ENCODE assay signal across 24 mouse cellular contexts in the genomic region with DNA sequence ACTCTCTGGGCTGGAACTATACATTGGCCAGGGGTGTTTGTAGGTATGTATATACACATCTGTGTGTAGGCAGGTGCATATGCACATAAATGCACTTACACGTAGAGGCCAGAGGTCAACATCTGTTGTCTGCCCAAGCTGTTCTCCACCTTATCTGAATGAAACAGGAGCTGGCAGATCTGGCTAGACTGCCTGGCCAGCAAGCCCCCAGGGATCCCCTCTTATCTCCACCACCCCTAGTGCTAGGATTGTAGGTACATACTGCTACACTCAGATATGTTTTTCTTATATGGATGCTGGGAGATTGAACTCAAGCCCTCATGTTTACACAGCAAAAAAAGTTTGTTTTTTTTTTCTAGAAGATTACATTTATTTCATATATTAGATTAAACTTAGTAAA.
DNase-seq lines count a peak whose midpoint lies in the region; ATAC-seq and TF ChIP-seq lines count a peak whose summit lies in the region.
"Had no signal": no experiment of that assay in that cellular context is flagged by ENCODE, and none has a peak within 500 bp of the region (broad histone marks: within the 10 kb centered on the region; RNA-seq: fewer than 3 reads in every experiment).

No protein-coding gene starts in this region.

- no peak for DNase-seq in heart, adult 18-20 months
- DNase-seq in MEL (ENCODE audit: low read depth, low spot score) = peak; percentile 52
- no peak for DNase-seq in liver, embryonic 11.5 days (ENCODE audit: low spot score)
- no peak for DNase-seq in liver, postnatal 0 days
- no peak for DNase-seq in gastrocnemius, adult 18-20 months (ENCODE audit: low spot score)
- DNase-seq in cerebellum, adult 11 months = no peak
- DNase-seq: adrenal gland, postnatal 25 days; cerebellum, postnatal 10 days; forebrain, postnatal 0 days; gastrocnemius, adult 2 months; kidney, postnatal 25 days; layer of hippocampus, postnatal 36 days; lung, embryonic 14.5 days; right cerebral cortex, adult 18-20 months had no signal

- no peak overlapping the region for H3K9ac ChIP-seq in heart, embryonic 11.5 days (ENCODE audit: low read depth, low read length)
- H3K9ac ChIP-seq in MEL (ENCODE audit: control insufficient read depth, low read depth, low read length, poor library complexity, severe bottlenecking) = no peak overlapping the region
- no peak overlapping the region for H3K9ac ChIP-seq in liver, embryonic 11.5 days (ENCODE audit: low read depth, low read length)
- H3K9ac ChIP-seq in liver, postnatal 0 days (replicated peaks) = no peak overlapping the region
- no peak overlapping the region for H3K9ac ChIP-seq in hindbrain, embryonic 16.5 days (ENCODE audit: low read depth, low read length)
- H3K9ac ChIP-seq: embryonic facial prominence, embryonic 12.5 days; forebrain, postnatal 0 days; heart, embryonic 13.5 days; hindbrain, embryonic 13.5 days; limb, embryonic 13.5 days; lung, embryonic 14.5 days; midbrain, embryonic 12.5 days; neural tube, embryonic 15.5 days had no signal

- peak; percentile 88 for ATAC-seq in heart, embryonic 11.5 days (replicated peaks; ENCODE audit: insufficient number of reproducible peaks, low FRiP score, low TSS enrichment)
- peak; percentile 93 for ATAC-seq in liver, embryonic 11.5 days (replicated peaks; ENCODE audit: low FRiP score)
- peak; percentile 47 for ATAC-seq in liver, postnatal 0 days
- ATAC-seq in hindbrain, embryonic 16.5 days = no peak
- ATAC-seq: forebrain, postnatal 0 days; inflammation-experienced regulatory T-cells, adult 6 months had no signal

- no peak overlapping the region for H3K4me3 ChIP-seq in heart, embryonic 11.5 days (ENCODE audit: low read depth, low read length)
- no peak overlapping the region for H3K4me3 ChIP-seq in MEL (ENCODE audit: control insufficient read depth in 1 of 2, insufficient read depth in 1 of 2, low read depth in 2 of 2, low read length in 2 of 2)
- H3K4me3 ChIP-seq in liver, embryonic 11.5 days (ENCODE audit: low read depth, low read length) = no peak overlapping the region
- H3K4me3 ChIP-seq in liver, postnatal 0 days (ENCODE audit: low read depth, low read length) = no peak overlapping the region
- H3K4me3 ChIP-seq in hindbrain, embryonic 16.5 days (ENCODE audit: low read length) = no peak overlapping the region
- H3K4me3 ChIP-seq: embryonic facial prominence, embryonic 12.5 days; gastrocnemius, adult 2 months; heart, embryonic 13.5 days; hindbrain, embryonic 13.5 days; layer of hippocampus, adult 2 months; limb, embryonic 13.5 days; midbrain, embryonic 12.5 days; neural tube, embryonic 15.5 days had no signal

- H3K79me2 ChIP-seq in MEL (ENCODE audit: control insufficient read depth, insufficient read depth, low read length, poor library complexity) = peaks cover 3% of the 10 kb centered on the region; the same call in 1 of the 2 replicates

- no peaks in the 10 kb centered on the region for H3K9me3 ChIP-seq in heart, embryonic 11.5 days (replicated peaks; ENCODE audit: control insufficient read depth, low read length)
- H3K9me3 ChIP-seq in MEL (replicated peaks; ENCODE audit: insufficient read depth, low read length) = no peaks in the 10 kb centered on the region
- H3K9me3 ChIP-seq in liver, embryonic 11.5 days (ENCODE audit: control insufficient read depth, low read length) = no peaks in the 10 kb centered on the region
- H3K9me3 ChIP-seq in liver, postnatal 0 days (ENCODE audit: low read length) = no peaks in the 10 kb centered on the region
- H3K9me3 ChIP-seq in hindbrain, embryonic 16.5 days (ENCODE audit: control insufficient read depth, low read length) = no peaks in the 10 kb centered on the region
- H3K9me3 ChIP-seq: embryonic facial prominence, embryonic 12.5 days; heart, embryonic 13.5 days; hindbrain, embryonic 13.5 days; limb, embryonic 13.5 days; midbrain, embryonic 12.5 days; neural tube, embryonic 15.5 days had no signal

- peak; percentile 78 to 85 for TF ChIP-seq EP300 in MEL (IDR thresholded peaks at IDR 0.05; ENCODE audit: low read depth in 1 of 2, low read length in 2 of 2)
- peak; percentile 54; the same call in 1 of the 2 replicates for TF ChIP-seq EP300 in liver, postnatal 0 days (IDR thresholded peaks at IDR 0.05; ENCODE audit: low read depth)

- no peak for TF ChIP-seq CTCF in MEL (IDR thresholded peaks at IDR 0.05 in 2 of 3, conservative IDR thresholded peaks at IDR 0.05 in 1 of 3; ENCODE audit: control insufficient read depth in 1 of 3, insufficient read depth in 1 of 3, low read depth in 2 of 3, low read length in 3 of 3, poor library complexity in 1 of 3, severe bottlenecking in 1 of 3)
- no peak for TF ChIP-seq CTCF in liver, postnatal 0 days (IDR thresholded peaks at IDR 0.05; ENCODE audit: low read depth)

- no peaks in the 10 kb centered on the region for H3K36me3 ChIP-seq in heart, embryonic 11.5 days (ENCODE audit: control insufficient read depth, insufficient read depth, low read length)
- H3K36me3 ChIP-seq in MEL (ENCODE audit: control insufficient read depth in 1 of 2, insufficient read depth in 2 of 2, low read length in 2 of 2) = peaks cover 0 to 34% of the 10 kb centered on the region in 2 experiments; a peak in 2 of 4 replicates
- no peaks in the 10 kb centered on the region for H3K36me3 ChIP-seq in liver, embryonic 11.5 days (ENCODE audit: control insufficient read depth, insufficient read depth, low read length)
- no peaks in the 10 kb centered on the region for H3K36me3 ChIP-seq in liver, postnatal 0 days (replicated peaks; ENCODE audit: insufficient read depth, low read length)
- H3K36me3 ChIP-seq in hindbrain, embryonic 16.5 days (ENCODE audit: control insufficient read depth, insufficient read depth, low read length) = no peaks in the 10 kb centered on the region
- H3K36me3 ChIP-seq: embryonic facial prominence, embryonic 12.5 days; heart, embryonic 13.5 days; hindbrain, embryonic 13.5 days; limb, embryonic 13.5 days; midbrain, embryonic 12.5 days; neural tube, embryonic 15.5 days had no signal

- no peak for TF ChIP-seq POLR2A in MEL (IDR thresholded peaks at IDR 0.05; ENCODE audit: control insufficient read depth in 1 of 2, insufficient read depth in 1 of 2, low read depth in 1 of 2, low read length in 2 of 2, poor library complexity in 1 of 2)

- TF ChIP-seq RAD21 in MEL (IDR thresholded peaks at IDR 0.05; ENCODE audit: low read depth, low read length) = no peak

- no peak overlapping the region for H3K27ac ChIP-seq in heart, embryonic 11.5 days (ENCODE audit: low read depth, low read length)
- no peak overlapping the region for H3K27ac ChIP-seq in MEL (ENCODE audit: control insufficient read depth, low read depth, low read length)
- H3K27ac ChIP-seq in liver, embryonic 11.5 days (ENCODE audit: low read depth, low read length) = no peak overlapping the region
- no peak overlapping the region for H3K27ac ChIP-seq in liver, postnatal 0 days (ENCODE audit: low read depth)
- H3K27ac ChIP-seq in hindbrain, embryonic 16.5 days (ENCODE audit: low read depth, low read length) = no peak overlapping the region
- H3K27ac ChIP-seq: embryonic facial prominence, embryonic 12.5 days; gastrocnemius, adult 2 months; heart, embryonic 13.5 days; hindbrain, embryonic 13.5 days; limb, embryonic 13.5 days; midbrain, embryonic 12.5 days; neural tube, embryonic 15.5 days had no signal

- peaks cover 49% of the 10 kb centered on the region for H3K4me1 ChIP-seq in heart, embryonic 11.5 days (ENCODE audit: control insufficient read depth, insufficient read depth, low read length)
- H3K4me1 ChIP-seq in MEL (ENCODE audit: control insufficient read depth in 1 of 2, insufficient read depth in 2 of 2, low read length in 2 of 2) = peaks cover 10 to 23% of the 10 kb centered on the region in 2 experiments
- H3K4me1 ChIP-seq in liver, embryonic 11.5 days (replicated peaks; ENCODE audit: control insufficient read depth, insufficient read depth, low read length) = peaks cover 10% of the 10 kb centered on the region
- peaks cover 35% of the 10 kb centered on the region for H3K4me1 ChIP-seq in liver, postnatal 0 days (ENCODE audit: insufficient read depth)
- H3K4me1 ChIP-seq in hindbrain, embryonic 16.5 days (ENCODE audit: control insufficient read depth, insufficient read depth, low read depth, low read length) = peaks cover 35% of the 10 kb centered on the region

- WGBS in heart, embryonic 11.5 days (ENCODE audit: insufficient replicate concordance) = 22% methylated on average over 1 of the region's 1 CpGs
- WGBS in liver, embryonic 11.5 days = 29% methylated on average over 1 of the region's 1 CpGs
- 32% methylated on average over 1 of the region's 1 CpGs for WGBS in liver, postnatal 0 days (ENCODE audit: insufficient replicate concordance)
- WGBS in hindbrain, embryonic 16.5 days = 79% methylated on average over 1 of the region's 1 CpGs

- no peak overlapping the region for H3K4me2 ChIP-seq in heart, embryonic 11.5 days
- no peak overlapping the region for H3K4me2 ChIP-seq in liver, embryonic 11.5 days
- no peak overlapping the region for H3K4me2 ChIP-seq in liver, postnatal 0 days (ENCODE audit: low read depth, low read length)
- no peak overlapping the region for H3K4me2 ChIP-seq in hindbrain, embryonic 16.5 days (ENCODE audit: low read length)
- H3K4me2 ChIP-seq: embryonic facial prominence, embryonic 12.5 days; heart, embryonic 13.5 days; hindbrain, embryonic 13.5 days; limb, embryonic 13.5 days; lung, embryonic 14.5 days; midbrain, embryonic 12.5 days; neural tube, embryonic 15.5 days had no signal

- no peaks in the 10 kb centered on the region for H3K27me3 ChIP-seq in heart, embryonic 11.5 days (ENCODE audit: control insufficient read depth, insufficient read depth, low read length)
- H3K27me3 ChIP-seq in MEL (ENCODE audit: control insufficient read depth in 1 of 2, insufficient read depth in 2 of 2, low read length in 2 of 2) = no peaks in the 10 kb centered on the region
- H3K27me3 ChIP-seq in liver, embryonic 11.5 days (replicated peaks; ENCODE audit: control insufficient read depth, insufficient read depth, low read length) = no peaks in the 10 kb centered on the region
- no peaks in the 10 kb centered on the region for H3K27me3 ChIP-seq in liver, postnatal 0 days (ENCODE audit: insufficient read depth, low read length)
- no peaks in the 10 kb centered on the region for H3K27me3 ChIP-seq in hindbrain, embryonic 16.5 days (replicated peaks; ENCODE audit: control insufficient read depth, insufficient read depth, low read length)
- H3K27me3 ChIP-seq: embryonic facial prominence, embryonic 12.5 days; heart, embryonic 13.5 days; hindbrain, embryonic 13.5 days; limb, embryonic 13.5 days; neural tube, embryonic 15.5 days had no signal

TF ChIP-seq in MEL, 35 proteins besides CTCF, POLR2A, EP300 and RAD21 (continues in another document):
- TF ChIP-seq USF1 (IDR thresholded peaks at IDR 0.05; ENCODE audit: low read depth, low read length) (no peak), UBTF (IDR thresholded peaks at IDR 0.05; ENCODE audit: borderline replicate concordance, insufficient read depth, low read depth, low read length) (no peak), MAX (IDR thresholded peaks at IDR 0.05; ENCODE audit: low read length) (0 out of 2 replicates have a peak, but pooled peaks have one; percentile 1), SMC3 (IDR thresholded peaks at IDR 0.05; ENCODE audit: low read depth, low read length) (no peak), SIN3A (IDR thresholded peaks at IDR 0.05; ENCODE audit: low read length) (0 out of 2 replicates have a peak, but pooled peaks have one; percentile 45), TCF12 (IDR thresholded peaks at IDR 0.05; ENCODE audit: low read depth, low read length) (peak; percentile 92)
